Mouse (Mus musculus) bone marrow macrophage, adult 2 months (primary cell): ENCODE data around the gene Gm20388.

ENCODE experiments used
- CTCF ChIP-seq: IDR thresholded peaks from 2 replicates; pipeline ENCODE4 v1.5.1; 2012; ENCODE audit warnings: low read depth, mild to moderate bottlenecking, low read length, moderate library complexity
- POLR2A ChIP-seq: IDR thresholded peaks from 2 replicates; pipeline ENCODE4 v1.6.1; 2012; ENCODE audit warnings: mild to moderate bottlenecking, low read depth, low read length, borderline replicate concordance

- TF ChIP-seq POLR2A (no peak), CTCF (no peak)
Observed at GRCm38 (mm10) chr8:120657415-120657814, 746.8 kb downstream of the Gm20388 start.
